Mouse (Mus musculus): Measurements from ENCODE around the gene Dcbld2. TPM values are rescaled to one million over a fixed set of nuclear protein-coding genes. Genes with fewer than 3 reads are reported as not detected.
A peak's percentile ranks its signal among the peaks of the same experiment; 100 is the strongest.

Dcbld2 gene
- 4.7 and 5.6 TPM in 2 replicates for polyA plus RNA-seq (2015; fragmentation: Nextera tagmentation; extraction: Ambion mirVana)

GRCm38 (mm10) chr16:58408062-58408486, at the start of gene Dcbld2:
Gene Dcbld2, plus strand, starts transcription at chr16:58408443.
- peaks cover 27% of the 10 kb centered on the region for H3K4me1 ChIP-seq
- peak within 1 kb of the TSS; percentile 92 for H3K27ac ChIP-seq (replicated peaks)
- peak within 1 kb of the TSS; percentile 84 for H3K9ac ChIP-seq (replicated peaks)
- no peaks in the 10 kb centered on the region for H3K27me3 ChIP-seq (replicated peaks)
- H3K4me3 ChIP-seq (replicated peaks) = peak within 1 kb of the TSS; percentile 91
- WGBS = 0% methylated on average over 32 of the region's 32 CpGs
- peak within 1 kb of the TSS; percentile 84 for H3K4me2 ChIP-seq
- H3K36me3 ChIP-seq = no peaks in the 10 kb centered on the region
- peak; percentile 100 for ATAC-seq (ENCODE audit: low FRiP score)
- no peaks in the 10 kb centered on the region for H3K9me3 ChIP-seq (replicated peaks)

- Histone ChIP-seq H3K4me3 (replicated peaks) (no peak overlapping the region), H3K9ac (replicated peaks) (no peak overlapping the region), H3K27ac (replicated peaks) (no peak overlapping the region), H3K4me2 (no peak overlapping the region), H3K4me1 (no peaks in the 10 kb centered on the region), H3K36me3 (no peaks in the 10 kb centered on the region), H3K27me3 (replicated peaks) (no peaks in the 10 kb centered on the region), H3K9me3 (replicated peaks) (no peaks in the 10 kb centered on the region)
- WGBS = 69% methylated on average over 1 of the region's 1 CpGs
- ATAC-seq (ENCODE audit: low FRiP score) = no peak
Observed at GRCm38 (mm10) chr16:58377170-58377569, 31.1 kb upstream of the Dcbld2 start.

GRCm38 (mm10) chr16:58377756-58378503, 30.3 kb upstream of the Dcbld2 start:
- Histone ChIP-seq H3K4me3 (replicated peaks) (no peak overlapping the region), H3K9ac (replicated peaks) (no peak overlapping the region), H3K9me3 (replicated peaks) (no peaks in the 10 kb centered on the region), H3K4me1 (no peaks in the 10 kb centered on the region), H3K4me2 (no peak overlapping the region), H3K27me3 (replicated peaks) (no peaks in the 10 kb centered on the region), H3K27ac (replicated peaks) (no peak overlapping the region), H3K36me3 (no peaks in the 10 kb centered on the region)
- ATAC-seq (ENCODE audit: low FRiP score) = no peak
- 77% methylated on average over 13 of the region's 13 CpGs for WGBS

- H3K4me1 ChIP-seq = no peaks in the 10 kb centered on the region
- H3K4me2 ChIP-seq = no peak overlapping the region
- H3K9ac ChIP-seq (replicated peaks) = no peak overlapping the region
- WGBS = 68% methylated on average over 4 of the region's 4 CpGs
- no peaks in the 10 kb centered on the region for H3K27me3 ChIP-seq (replicated peaks)
- H3K27ac ChIP-seq (replicated peaks) = no peak overlapping the region
- no peak overlapping the region for H3K4me3 ChIP-seq (replicated peaks)
- H3K9me3 ChIP-seq (replicated peaks) = no peaks in the 10 kb centered on the region
- ATAC-seq (ENCODE audit: low FRiP score) = no peak
- H3K36me3 ChIP-seq = no peaks in the 10 kb centered on the region
Observed at GRCm38 (mm10) chr16:58386241-58386757, 21.9 kb upstream of the Dcbld2 start.

- no peaks in the 10 kb centered on the region for H3K27me3 ChIP-seq (replicated peaks)
- H3K27ac ChIP-seq (replicated peaks) = no peak overlapping the region
- H3K4me3 ChIP-seq (replicated peaks) = no peak overlapping the region
- no peaks in the 10 kb centered on the region for H3K4me1 ChIP-seq
- no peaks in the 10 kb centered on the region for H3K36me3 ChIP-seq
- H3K4me2 ChIP-seq = no peak overlapping the region
- 34% methylated on average over 7 of the region's 7 CpGs for WGBS
- no peaks in the 10 kb centered on the region for H3K9me3 ChIP-seq (replicated peaks)
- ATAC-seq (ENCODE audit: low FRiP score) = no peak
- H3K9ac ChIP-seq (replicated peaks) = no peak overlapping the region
Observed at GRCm38 (mm10) chr16:58389143-58389755, 19.0 kb upstream of the Dcbld2 start.

GRCm38 (mm10) chr16:58393036-58393435, 15.2 kb upstream of the Dcbld2 start:
- no peaks in the 10 kb centered on the region for H3K27me3 ChIP-seq (replicated peaks)
- H3K9me3 ChIP-seq (replicated peaks) = no peaks in the 10 kb centered on the region
- ATAC-seq (ENCODE audit: low FRiP score) = no peak
- H3K4me1 ChIP-seq = no peaks in the 10 kb centered on the region
- WGBS = 77% methylated on average over 3 of the region's 3 CpGs
- no peak overlapping the region for H3K4me2 ChIP-seq
- no peak overlapping the region for H3K9ac ChIP-seq (replicated peaks)
- H3K27ac ChIP-seq (replicated peaks) = no peak overlapping the region
- no peaks in the 10 kb centered on the region for H3K36me3 ChIP-seq
- H3K4me3 ChIP-seq (replicated peaks) = no peak overlapping the region

GRCm38 (mm10) chr16:58394156-58394555, 14.1 kb upstream of the Dcbld2 start:
- H3K27ac ChIP-seq (replicated peaks) = no peak overlapping the region
- ATAC-seq (ENCODE audit: low FRiP score) = no peak
- H3K27me3 ChIP-seq (replicated peaks) = no peaks in the 10 kb centered on the region
- no peak overlapping the region for H3K4me2 ChIP-seq
- H3K9ac ChIP-seq (replicated peaks) = no peak overlapping the region
- WGBS = 89% methylated on average over 5 of the region's 5 CpGs
- no peaks in the 10 kb centered on the region for H3K9me3 ChIP-seq (replicated peaks)
- no peaks in the 10 kb centered on the region for H3K4me1 ChIP-seq
- no peaks in the 10 kb centered on the region for H3K36me3 ChIP-seq
- H3K4me3 ChIP-seq (replicated peaks) = no peak overlapping the region

- no peak overlapping the region for H3K9ac ChIP-seq (replicated peaks)
- H3K27me3 ChIP-seq (replicated peaks) = no peaks in the 10 kb centered on the region
- no peaks in the 10 kb centered on the region for H3K9me3 ChIP-seq (replicated peaks)
- 0 out of 2 replicates have a peak, but pooled peaks cover 1% of the 10 kb centered on the region for H3K4me1 ChIP-seq
- no peak overlapping the region for H3K4me3 ChIP-seq (replicated peaks)
- WGBS = 90% methylated on average over 3 of the region's 3 CpGs
- no peaks in the 10 kb centered on the region for H3K36me3 ChIP-seq
- H3K27ac ChIP-seq (replicated peaks) = no peak overlapping the region
- no peak for ATAC-seq (ENCODE audit: low FRiP score)
- H3K4me2 ChIP-seq = no peak overlapping the region
Observed at GRCm38 (mm10) chr16:58398604-58399003, 9.6 kb upstream of the Dcbld2 start.

GRCm38 (mm10) chr16:58401079-58401478, 7.2 kb upstream of the Dcbld2 start:
- no peak for ATAC-seq (ENCODE audit: low FRiP score)
- no peaks in the 10 kb centered on the region for H3K36me3 ChIP-seq
- no peaks in the 10 kb centered on the region for H3K27me3 ChIP-seq (replicated peaks)
- no peak overlapping the region for H3K4me3 ChIP-seq (replicated peaks)
- H3K4me1 ChIP-seq = peaks cover 8% of the 10 kb centered on the region; the same call in 1 of the 2 replicates
- H3K9me3 ChIP-seq (replicated peaks) = no peaks in the 10 kb centered on the region
- WGBS = 55% methylated on average over 2 of the region's 2 CpGs
- no peak overlapping the region for H3K27ac ChIP-seq (replicated peaks)
- no peak overlapping the region for H3K9ac ChIP-seq (replicated peaks)
- H3K4me2 ChIP-seq = no peak overlapping the region

GRCm38 (mm10) chr16:58404665-58405064, 3.6 kb upstream of the Dcbld2 start:
- no peak overlapping the region for H3K4me3 ChIP-seq (replicated peaks)
- no peak for ATAC-seq (ENCODE audit: low FRiP score)
- no peak overlapping the region for H3K4me2 ChIP-seq
- no peaks in the 10 kb centered on the region for H3K27me3 ChIP-seq (replicated peaks)
- peaks cover 19% of the 10 kb centered on the region for H3K4me1 ChIP-seq
- no peak overlapping the region for H3K27ac ChIP-seq (replicated peaks)
- H3K9me3 ChIP-seq (replicated peaks) = no peaks in the 10 kb centered on the region
- no peaks in the 10 kb centered on the region for H3K36me3 ChIP-seq
- H3K9ac ChIP-seq (replicated peaks) = no peak overlapping the region
- 12% methylated on average over 7 of the region's 7 CpGs for WGBS

GRCm38 (mm10) chr16:58405271-58405670, 3.0 kb upstream of the Dcbld2 start:
- no peaks in the 10 kb centered on the region for H3K27me3 ChIP-seq (replicated peaks)
- H3K36me3 ChIP-seq = no peaks in the 10 kb centered on the region
- no peak overlapping the region for H3K27ac ChIP-seq (replicated peaks)
- ATAC-seq (ENCODE audit: low FRiP score) = no peak
- 82% methylated on average over 4 of the region's 4 CpGs for WGBS
- H3K4me3 ChIP-seq (replicated peaks) = no peak overlapping the region
- H3K9ac ChIP-seq (replicated peaks) = no peak overlapping the region
- H3K4me2 ChIP-seq = no peak overlapping the region
- H3K4me1 ChIP-seq = peaks cover 22% of the 10 kb centered on the region
- no peaks in the 10 kb centered on the region for H3K9me3 ChIP-seq (replicated peaks)

Measured in neural tube, embryonic 15.5 days (tissue).